Mouse (Mus musculus) layer of hippocampus, postnatal 25 days (tissue): ENCODE measurements around the gene Cttnbp2nl. TPM values are rescaled to one million over a fixed set of nuclear protein-coding genes. Genes with fewer than 3 reads are reported as not detected.

Experiments
- DNase-seq, 2 experiments: peaks; one replicate each; pipeline ENCODE4 v3.0.0; 2022; ENCODE audit warnings: mixed read lengths in 2 of 2, low spot score in 1 of 2; ENCODE audit errors: extremely low spot score in 1 of 2
- total RNA-seq, 2 experiments: library from RNA; stranded (reverse); gene quantifications; 2 replicates each; pipeline ENCODE4 v1.2.3; 2021

The Cttnbp2nl gene
- total RNA-seq, 2 experiments from 2014 or later = 26.4 to 26.6 TPM

GRCm38 (mm10) chr3:105017314-105017713 lies 35.6 kb downstream of the Cttnbp2nl start:
- no peak for DNase-seq

GRCm38 (mm10) chr3:105016204-105016603 lies 36.7 kb downstream of the Cttnbp2nl start:
- no peak for DNase-seq

- DNase-seq = no peak
Measured at GRCm38 (mm10) chr3:105014908-105015307, 38.0 kb downstream of the Cttnbp2nl start.

- no peak for DNase-seq
Measured at GRCm38 (mm10) chr3:105012696-105013313, 40.1 kb downstream of the Cttnbp2nl start.

- DNase-seq = no peak
Measured at GRCm38 (mm10) chr3:105011883-105012282, 41.1 kb downstream of the Cttnbp2nl start.

GRCm38 (mm10) chr3:105010681-105011339 lies 42.1 kb downstream of the Cttnbp2nl start:
- DNase-seq = no peak

- DNase-seq = no peak
Measured at GRCm38 (mm10) chr3:105008070-105008469, 44.9 kb downstream of the Cttnbp2nl start.

GRCm38 (mm10) chr3:105006101-105006500 lies 46.8 kb downstream of the Cttnbp2nl start:
- no peak for DNase-seq

GRCm38 (mm10) chr3:105005561-105006065 lies 47.3 kb downstream of the Cttnbp2nl start:
- DNase-seq = no peak

GRCm38 (mm10) chr3:105005011-105005410 lies 47.9 kb downstream of the Cttnbp2nl start:
- DNase-seq = no peak

- DNase-seq = peak; percentile 41 to 47
Measured at GRCm38 (mm10) chr3:105003960-105004463, 48.9 kb downstream of the Cttnbp2nl start.

GRCm38 (mm10) chr3:105001374-105001773 lies 51.6 kb downstream of the Cttnbp2nl start:
- DNase-seq = no peak

GRCm38 (mm10) chr3:105000561-105000960 lies 52.4 kb downstream of the Cttnbp2nl start:
- no peak for DNase-seq

GRCm38 (mm10) chr3:104997563-104997962 lies 55.4 kb downstream of the Cttnbp2nl start:
- no peak for DNase-seq

GRCm38 (mm10) chr3:104995707-104996106 lies 57.2 kb downstream of the Cttnbp2nl start:
- no peak for DNase-seq

GRCm38 (mm10) chr3:104994415-104994841 lies 58.5 kb downstream of the Cttnbp2nl start:
- no peak for DNase-seq

- DNase-seq = peak in 1 of 2 experiments; percentile 34
Measured at GRCm38 (mm10) chr3:104993800-104994199, 59.1 kb downstream of the Cttnbp2nl start.

GRCm38 (mm10) chr3:104992709-104993388 lies 60.1 kb downstream of the Cttnbp2nl start:
- peak; percentile 82 to 98 for DNase-seq

- DNase-seq = no peak
Measured at GRCm38 (mm10) chr3:104991703-104992102, 61.2 kb downstream of the Cttnbp2nl start.

- no peak for DNase-seq
Measured at GRCm38 (mm10) chr3:104987884-104988283, 65.1 kb downstream of the Cttnbp2nl start.

GRCm38 (mm10) chr3:104979735-104980134 lies 73.2 kb downstream of the Cttnbp2nl start:
- no peak for DNase-seq
